Mouse (Mus musculus): ENCODE results near the gene Col28a1.

GRCm38 (mm10) chr6:8023527-8023926 lies 168.9 kb downstream of the Col28a1 start:
- no peak for TF ChIP-seq CTCF (conservative IDR thresholded peaks at IDR 0.05; ENCODE audit: low read length)
- no peak for TF ChIP-seq NANOG (IDR thresholded peaks at IDR 0.05; ENCODE audit: borderline replicate concordance, low read length)
